Mouse (Mus musculus) spleen, adult 2 months (tissue): ENCODE results near the gene Lrig2.

ENCODE experiments used
- CTCF ChIP-seq: fragments of 200-500 bp; IDR thresholded peaks from 2 replicates; pipeline ENCODE4 v1.5.1; 2011; ENCODE audit warnings: mild to moderate bottlenecking, inconsistent platforms; ENCODE audit not compliant: insufficient read depth, insufficient read length, insufficient replicate concordance; ENCODE audit errors: extremely low read depth
- POLR2A ChIP-seq: fragments of 200-500 bp; IDR thresholded peaks from 2 replicates; pipeline ENCODE4 v1.6.1; 2011; ENCODE audit warnings: low read depth, low read length, inconsistent platforms

DNA sequence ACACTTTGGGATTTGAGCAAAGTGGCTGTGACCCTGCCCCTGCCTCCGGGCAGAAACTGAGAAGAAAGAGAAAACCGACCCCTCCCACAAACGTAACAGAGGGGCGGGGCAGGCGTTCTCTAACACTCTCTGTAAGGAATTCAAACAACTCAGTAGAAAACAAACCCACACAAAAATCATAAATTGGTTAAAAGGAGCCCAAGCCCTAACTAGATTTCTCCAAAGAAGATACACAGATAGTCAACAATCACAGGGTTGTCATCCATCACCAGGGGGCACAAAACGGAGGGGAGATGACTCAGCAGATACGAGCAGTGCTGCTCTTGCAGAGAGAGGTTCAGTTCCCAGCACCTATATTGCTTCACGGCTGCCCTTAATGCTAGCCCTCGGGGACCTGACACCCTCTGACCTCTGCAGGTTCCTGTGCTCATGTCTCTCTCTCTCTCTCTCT, 77.4 kb downstream of the Lrig2 start:
- TF ChIP-seq CTCF, result no peak
- no peak for TF ChIP-seq POLR2A
